Mouse (Mus musculus): ENCODE measurements around the gene Ccsap. TPM values are rescaled to one million over a fixed set of nuclear protein-coding genes. Genes with fewer than 3 reads are reported as not detected.

Gene Ccsap
- polyA plus RNA-seq, 1 experiment from 2014 or later: 4.0 TPM

GRCm38 (mm10) chr8:123845991-123846390 lies 14.0 kb downstream of the Ccsap start:
- Histone ChIP-seq H3K9me3 (no peaks in the 10 kb centered on the region), H3K4me1 (peaks cover 3% of the 10 kb centered on the region), H3K36me3 (no peaks in the 10 kb centered on the region), H3K4me3 (no peak overlapping the region), H3K27me3 (ENCODE audit: insufficient read depth, poor library complexity, severe bottlenecking) (no peaks in the 10 kb centered on the region), H3K27ac (no peak overlapping the region)
- 89% methylated on average over 10 of the region's 10 CpGs for WGBS
- no peak for DNase-seq (ENCODE audit: low spot score)

- Histone ChIP-seq H3K27ac (no peak overlapping the region), H3K27me3 (ENCODE audit: insufficient read depth, poor library complexity, severe bottlenecking) (no peaks in the 10 kb centered on the region), H3K9me3 (no peaks in the 10 kb centered on the region), H3K36me3 (no peaks in the 10 kb centered on the region), H3K4me1 (peaks cover 3% of the 10 kb centered on the region), H3K4me3 (no peak overlapping the region)
- no peak for DNase-seq (ENCODE audit: low spot score)
- WGBS: 91% methylated on average over 13 of the region's 13 CpGs
Measured at GRCm38 (mm10) chr8:123845114-123845513, 14.9 kb downstream of the Ccsap start.

GRCm38 (mm10) chr8:123844341-123844740 lies 15.7 kb downstream of the Ccsap start:
- Histone ChIP-seq H3K9me3 (no peaks in the 10 kb centered on the region), H3K27ac (no peak overlapping the region), H3K4me3 (no peak overlapping the region), H3K36me3 (no peaks in the 10 kb centered on the region), H3K27me3 (ENCODE audit: insufficient read depth, poor library complexity, severe bottlenecking) (no peaks in the 10 kb centered on the region), H3K4me1 (no peaks in the 10 kb centered on the region; the same call in 1 of the 2 replicates)
- WGBS: 79% methylated on average over 7 of the region's 7 CpGs
- no peak for DNase-seq (ENCODE audit: low spot score)

- H3K4me1 ChIP-seq: no peaks in the 10 kb centered on the region
- H3K4me3 ChIP-seq: no peak overlapping the region
- no peaks in the 10 kb centered on the region for H3K27me3 ChIP-seq (ENCODE audit: insufficient read depth, poor library complexity, severe bottlenecking)
- 92% methylated on average over 12 of the region's 12 CpGs for WGBS
- H3K27ac ChIP-seq: no peak overlapping the region
- DNase-seq (ENCODE audit: low spot score): no peak
- H3K9me3 ChIP-seq: no peaks in the 10 kb centered on the region
- peaks cover 7% of the 10 kb centered on the region for H3K36me3 ChIP-seq
Measured at GRCm38 (mm10) chr8:123842086-123842485, 17.9 kb downstream of the Ccsap start.

- peaks cover 18% of the 10 kb centered on the region for H3K36me3 ChIP-seq
- H3K4me3 ChIP-seq: no peak overlapping the region
- DNase-seq (ENCODE audit: low spot score): no peak
- H3K4me1 ChIP-seq: no peaks in the 10 kb centered on the region
- no peaks in the 10 kb centered on the region for H3K27me3 ChIP-seq (ENCODE audit: insufficient read depth, poor library complexity, severe bottlenecking)
- WGBS: 88% methylated on average over 15 of the region's 15 CpGs
- H3K27ac ChIP-seq: no peak overlapping the region
- no peaks in the 10 kb centered on the region for H3K9me3 ChIP-seq
Measured at GRCm38 (mm10) chr8:123840578-123841345, 19.2 kb downstream of the Ccsap start.

DNA sequence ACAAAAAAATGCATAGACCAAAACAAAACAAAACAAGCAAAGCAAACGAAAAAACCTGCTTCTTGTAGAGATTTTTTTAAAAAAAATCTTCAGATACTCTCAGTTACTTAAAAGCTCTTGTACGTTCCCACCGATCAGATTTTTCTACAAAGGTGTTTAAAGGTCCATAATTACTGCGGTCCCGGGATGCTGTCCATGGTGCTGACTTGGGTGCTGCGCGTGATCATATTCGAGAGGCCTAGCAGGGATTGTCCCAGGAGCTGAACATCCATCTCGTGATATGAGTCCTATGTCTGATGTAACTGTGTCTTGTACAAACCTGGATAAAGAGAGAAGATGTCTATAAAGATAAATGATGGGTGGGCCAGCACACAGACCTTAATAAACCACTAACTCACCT lies 21.5 kb downstream of the Ccsap start:
- H3K4me3 ChIP-seq: no peak overlapping the region
- 65% methylated on average over 9 of the region's 9 CpGs for WGBS
- no peak overlapping the region for H3K27ac ChIP-seq
- H3K36me3 ChIP-seq: peaks cover 40% of the 10 kb centered on the region
- no peaks in the 10 kb centered on the region for H3K9me3 ChIP-seq
- H3K27me3 ChIP-seq (ENCODE audit: insufficient read depth, poor library complexity, severe bottlenecking): no peaks in the 10 kb centered on the region
- H3K4me1 ChIP-seq: no peaks in the 10 kb centered on the region
- DNase-seq (ENCODE audit: low spot score): no peak

DNA sequence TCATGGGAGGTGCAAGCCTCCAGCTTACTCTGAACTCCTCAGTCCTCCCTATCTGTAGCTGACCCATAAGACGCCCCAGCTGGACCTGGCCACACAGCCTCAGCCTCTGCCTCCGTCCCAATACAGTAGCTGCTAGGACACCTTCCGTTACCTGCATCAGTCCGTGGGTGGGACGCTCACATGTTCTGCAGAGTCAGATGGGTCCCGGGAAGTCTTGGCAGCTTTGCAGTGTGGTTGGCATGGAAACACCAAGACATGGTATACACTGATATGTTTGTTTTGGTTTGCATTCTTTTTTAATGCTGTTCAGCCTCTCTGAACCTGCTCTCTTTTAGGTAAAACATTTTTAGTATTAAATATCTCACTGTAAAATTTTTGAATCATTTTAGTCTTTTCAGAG lies 23.7 kb downstream of the Ccsap start:
- 89% methylated on average over 6 of the region's 6 CpGs for WGBS
- Histone ChIP-seq H3K9me3 (no peaks in the 10 kb centered on the region), H3K4me1 (no peaks in the 10 kb centered on the region), H3K27me3 (ENCODE audit: insufficient read depth, poor library complexity, severe bottlenecking) (no peaks in the 10 kb centered on the region), H3K4me3 (no peak overlapping the region), H3K36me3 (peaks cover 61% of the 10 kb centered on the region), H3K27ac (no peak overlapping the region)
- DNase-seq (ENCODE audit: low spot score): no peak

DNA sequence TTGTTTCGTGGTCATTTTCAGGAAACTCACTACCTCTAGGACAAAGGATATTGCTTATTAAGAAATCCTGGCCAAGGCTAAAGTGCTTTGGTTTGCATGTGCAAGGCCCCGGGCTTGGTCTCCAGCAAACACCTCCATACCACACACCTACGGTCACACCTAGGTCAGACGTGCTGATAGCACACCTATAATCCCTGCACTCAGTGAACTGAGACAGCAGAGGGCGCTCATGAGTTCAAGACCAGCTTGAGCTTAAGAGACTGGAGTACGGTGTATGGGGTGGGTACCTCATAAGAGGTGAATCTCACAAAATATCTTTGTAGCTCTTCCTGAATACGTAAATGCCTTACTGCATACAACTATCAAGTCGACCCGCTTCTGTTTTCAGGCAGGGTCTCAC lies 24.6 kb downstream of the Ccsap start:
- Histone ChIP-seq H3K36me3 (peaks cover 70% of the 10 kb centered on the region), H3K4me3 (no peak overlapping the region), H3K4me1 (no peaks in the 10 kb centered on the region), H3K9me3 (no peaks in the 10 kb centered on the region), H3K27ac (no peak overlapping the region), H3K27me3 (ENCODE audit: insufficient read depth, poor library complexity, severe bottlenecking) (no peaks in the 10 kb centered on the region)
- WGBS: 51% methylated on average over 9 of the region's 9 CpGs
- DNase-seq (ENCODE audit: low spot score): no peak

DNA sequence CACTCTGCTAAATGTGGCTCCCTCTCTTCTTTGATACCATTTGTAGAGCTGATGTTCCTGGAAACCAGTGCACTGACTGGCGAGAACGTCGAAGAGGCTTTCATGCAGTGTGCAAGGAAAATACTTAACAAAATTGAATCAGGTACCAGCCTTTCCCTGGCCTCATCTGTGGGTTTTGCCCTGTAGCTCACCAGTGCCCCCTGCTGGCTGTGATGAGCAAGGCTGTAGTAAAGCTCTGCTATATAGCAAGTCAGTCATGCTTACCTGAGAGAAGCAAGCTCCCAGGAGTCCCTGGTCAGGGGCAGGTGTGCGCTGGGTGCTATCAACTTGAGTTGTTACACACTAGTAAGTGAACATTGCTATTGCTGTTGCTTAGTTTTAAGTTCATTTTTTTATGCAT lies 27.3 kb downstream of the Ccsap start:
- no peak for DNase-seq (ENCODE audit: low spot score)
- Histone ChIP-seq H3K27me3 (ENCODE audit: insufficient read depth, poor library complexity, severe bottlenecking) (no peaks in the 10 kb centered on the region), H3K36me3 (peaks cover 97% of the 10 kb centered on the region), H3K27ac (no peak overlapping the region), H3K9me3 (no peaks in the 10 kb centered on the region), H3K4me3 (no peak overlapping the region), H3K4me1 (no peaks in the 10 kb centered on the region)
- WGBS: 95% methylated on average over 4 of the region's 4 CpGs

DNA sequence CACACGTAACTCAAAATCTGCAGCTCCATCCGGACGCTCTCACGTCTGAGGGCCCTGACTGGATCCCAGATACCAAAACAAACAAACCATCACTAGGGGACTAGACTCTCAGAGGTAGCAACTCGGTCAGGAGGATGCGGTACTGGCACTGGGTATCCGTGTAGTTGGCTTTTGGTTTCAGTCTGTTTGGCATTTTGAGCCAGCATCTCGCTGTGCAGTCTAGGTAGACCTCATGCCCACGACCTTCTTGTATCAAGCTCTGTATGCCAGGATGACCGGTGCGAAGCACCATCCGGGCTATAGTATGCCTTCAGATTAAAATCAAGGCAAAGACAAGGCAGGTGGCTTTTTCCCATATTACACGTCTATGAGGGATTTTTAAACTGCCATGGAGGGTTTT lies 32.5 kb downstream of the Ccsap start:
- Histone ChIP-seq H3K27me3 (ENCODE audit: insufficient read depth, poor library complexity, severe bottlenecking) (no peaks in the 10 kb centered on the region), H3K36me3 (peaks cover 90% of the 10 kb centered on the region), H3K4me3 (no peak overlapping the region), H3K9me3 (no peaks in the 10 kb centered on the region), H3K4me1 (peaks cover 10% of the 10 kb centered on the region), H3K27ac (no peak overlapping the region)
- WGBS: 88% methylated on average over 13 of the region's 13 CpGs
- DNase-seq (ENCODE audit: low spot score): no peak

DNA sequence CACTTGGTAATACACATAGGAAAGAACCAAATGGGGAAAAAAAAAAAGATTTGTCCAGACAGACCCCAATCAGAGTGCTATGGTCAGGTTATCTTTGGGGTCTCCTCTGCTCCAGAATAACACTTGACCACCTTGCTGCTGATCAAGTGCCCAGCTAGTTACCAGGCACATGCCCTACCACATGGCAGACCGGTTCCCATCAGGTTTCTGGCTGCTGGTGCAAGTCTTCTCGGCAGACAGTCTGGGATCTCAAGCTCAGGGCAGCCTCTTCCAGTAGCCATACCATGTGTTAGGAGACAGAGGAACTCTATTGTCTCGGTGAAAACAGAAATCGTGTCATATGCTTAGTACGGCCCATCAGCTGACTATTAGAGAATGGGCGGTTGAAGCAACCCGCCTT lies 33.3 kb downstream of the Ccsap start:
- 92% methylated on average over 7 of the region's 7 CpGs for WGBS
- H3K36me3 ChIP-seq: peaks cover 88% of the 10 kb centered on the region
- H3K9me3 ChIP-seq: no peaks in the 10 kb centered on the region
- H3K27ac ChIP-seq: no peak overlapping the region
- no peaks in the 10 kb centered on the region for H3K27me3 ChIP-seq (ENCODE audit: insufficient read depth, poor library complexity, severe bottlenecking)
- peaks cover 10% of the 10 kb centered on the region for H3K4me1 ChIP-seq
- H3K4me3 ChIP-seq: no peak overlapping the region
- no peak for DNase-seq (ENCODE audit: low spot score)

GRCm38 (mm10) chr8:123826001-123826400 lies 34.0 kb downstream of the Ccsap start:
- Histone ChIP-seq H3K27me3 (ENCODE audit: insufficient read depth, poor library complexity, severe bottlenecking) (no peaks in the 10 kb centered on the region), H3K9me3 (no peaks in the 10 kb centered on the region), H3K4me3 (no peak overlapping the region), H3K36me3 (peaks cover 81% of the 10 kb centered on the region), H3K27ac (no peak overlapping the region), H3K4me1 (peaks cover 10% of the 10 kb centered on the region)
- DNase-seq (ENCODE audit: low spot score): no peak
- WGBS: 55% methylated on average over 9 of the region's 9 CpGs

DNA sequence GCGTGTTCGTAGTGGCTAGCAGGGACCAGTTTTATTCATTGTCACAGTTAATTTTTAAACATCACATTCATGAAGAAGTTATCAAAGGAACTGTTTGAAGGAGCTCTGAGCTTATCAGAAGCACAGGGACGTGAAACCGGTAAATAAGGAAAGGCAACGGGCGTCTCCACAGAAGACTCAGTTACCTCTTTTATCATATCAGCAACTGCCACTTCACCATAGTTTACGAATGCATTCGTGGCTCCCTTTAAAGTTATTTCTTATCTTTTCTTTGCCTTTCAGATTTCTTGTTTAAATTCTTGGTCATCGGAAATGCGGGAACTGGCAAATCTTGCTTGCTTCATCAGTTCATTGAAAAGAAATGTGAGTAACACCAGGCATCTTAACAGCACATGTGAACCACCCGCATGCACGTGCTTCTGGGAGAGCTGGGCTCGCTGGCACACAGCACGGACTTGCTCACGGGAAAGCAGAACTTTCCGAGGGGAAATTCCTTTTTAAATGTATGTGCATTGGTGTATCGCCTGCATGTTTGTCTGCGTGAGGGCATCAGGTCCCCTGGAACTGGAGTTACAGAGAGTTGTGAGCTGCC lies 36.4 kb downstream of the Ccsap start:
- Histone ChIP-seq H3K36me3 (peaks cover 69% of the 10 kb centered on the region), H3K4me3 (no peak overlapping the region), H3K4me1 (peaks cover 10% of the 10 kb centered on the region), H3K27ac (no peak overlapping the region), H3K9me3 (no peaks in the 10 kb centered on the region), H3K27me3 (ENCODE audit: insufficient read depth, poor library complexity, severe bottlenecking) (no peaks in the 10 kb centered on the region)
- WGBS: 75% methylated on average over 18 of the region's 18 CpGs
- DNase-seq (ENCODE audit: low spot score): no peak

All from heart, embryonic 10.5 days (tissue).